Mouse (Mus musculus) MEL (cell line): ENCODE results near the gene Clk2. TPM values are rescaled to one million over a fixed set of nuclear protein-coding genes. Genes with fewer than 3 reads are reported as not detected.
A peak's percentile ranks its signal among the peaks of the same experiment; 100 is the strongest.

Experiments used
- DNase-seq: peaks from one replicate; pipeline ENCODE4 v3.0.0; 2011; ENCODE audit warnings: low read depth, low spot score
- H3K27ac ChIP-seq: 2 replicates; pipeline ENCODE4 v1.5.1; 2012; ENCODE audit warnings: low read depth, mild to moderate bottlenecking, control low read depth, low read length, moderate library complexity; ENCODE audit not compliant: control insufficient read depth
- H3K27me3 ChIP-seq, 2 experiments: fragments of 150-350 bp in 1 of 2; sonication (generic) in 1 of 2; 2 replicates each; pipeline ENCODE4 v1.6.1; 2012; ENCODE audit warnings: low read length in 2 of 2, mild to moderate bottlenecking in 2 of 2, improper control_type of control experiment in 1 of 2, moderate library complexity in 1 of 2; ENCODE audit not compliant: insufficient read depth in 2 of 2, control insufficient read depth in 1 of 2
- H3K36me3 ChIP-seq, 2 experiments: 2 replicates each; pipeline ENCODE4 v1.6.1; 2012 to 2014; ENCODE audit warnings: low read length in 2 of 2, improper control_type of control experiment in 1 of 2, inconsistent platforms in 1 of 2, mild to moderate bottlenecking in 1 of 2; ENCODE audit not compliant: insufficient read depth in 2 of 2, control insufficient read depth in 1 of 2
- H3K4me1 ChIP-seq, 2 experiments: fragments of 150-350 bp in 1 of 2; sonication (generic) in 1 of 2; 2 replicates each; pipeline ENCODE4 v1.6.1; 2012; ENCODE audit warnings: low read length in 2 of 2, improper control_type of control experiment in 1 of 2, mild to moderate bottlenecking in 1 of 2; ENCODE audit not compliant: insufficient read depth in 2 of 2, control insufficient read depth in 1 of 2
- H3K4me3 ChIP-seq, 2 experiments: fragments of 150-350 bp in 1 of 2; sonication (generic) in 1 of 2; 2 replicates each; pipeline ENCODE4 v1.5.1; 2012; ENCODE audit warnings: low read depth in 2 of 2, low read length in 2 of 2, mild to moderate bottlenecking in 2 of 2, moderate library complexity in 2 of 2, control low read depth in 1 of 2, improper control_type of control experiment in 1 of 2; ENCODE audit not compliant: control insufficient read depth in 1 of 2, insufficient read depth in 1 of 2
- H3K79me2 ChIP-seq: 2 replicates; pipeline ENCODE4 v1.6.1; 2012; ENCODE audit warnings: mild to moderate bottlenecking, low read length, moderate library complexity; ENCODE audit not compliant: control insufficient read depth, poor library complexity, insufficient read depth
- H3K9ac ChIP-seq: 2 replicates; pipeline ENCODE4 v1.6.1; 2012; ENCODE audit warnings: low read depth, mild to moderate bottlenecking, control low read depth, low read length, moderate library complexity; ENCODE audit not compliant: control insufficient read depth, poor library complexity, severe bottlenecking
- H3K9me3 ChIP-seq: fragments of 150-350 bp; sonication (generic); replicated peaks from 2 replicates; pipeline ENCODE4 v1.6.1; 2012; ENCODE audit warnings: mild to moderate bottlenecking, low read length, improper control_type of control experiment, moderate library complexity; ENCODE audit not compliant: insufficient read depth
- CHD2 ChIP-seq: IDR thresholded peaks from 2 replicates; pipeline ENCODE4 v1.6.1; 2011; ENCODE audit warnings: low read length, improper control_type of control experiment
- CTCF ChIP-seq, 3 experiments: IDR thresholded peaks in 2 of 3; conservative IDR thresholded peaks in 1 of 3; 2 replicates each; pipeline ENCODE4 v1.5.1; 2011 to 2012; ENCODE audit warnings: low read length in 3 of 3, low read depth in 2 of 3, mild to moderate bottlenecking in 2 of 3, improper control_type of control experiment in 1 of 3, inconsistent platforms in 1 of 3, mixed read lengths in 1 of 3, moderate library complexity in 1 of 3; ENCODE audit not compliant: control insufficient read depth in 1 of 3, insufficient read depth in 1 of 3, poor library complexity in 1 of 3, severe bottlenecking in 1 of 3
- E2F4 ChIP-seq: IDR thresholded peaks from 2 replicates; pipeline ENCODE4 v1.6.1; 2011; ENCODE audit warnings: low read depth, low read length, improper control_type of control experiment, borderline replicate concordance
- GATA1 ChIP-seq: IDR thresholded peaks from 2 replicates; pipeline ENCODE4 v1.6.1; 2011; ENCODE audit warnings: low read depth, low read length, improper control_type of control experiment
- KAT2A ChIP-seq: conservative IDR thresholded peaks from 2 replicates; pipeline ENCODE4 v1.6.1; 2012; ENCODE audit warnings: low read depth, low read length, improper control_type of control experiment, inconsistent platforms
- MYC ChIP-seq: IDR thresholded peaks from 2 replicates; pipeline ENCODE4 v1.6.1; 2011; ENCODE audit warnings: low read depth, mild to moderate bottlenecking, low read length, improper control_type of control experiment, moderate library complexity
- NELFE ChIP-seq: IDR thresholded peaks from 2 replicates; pipeline ENCODE4 v1.6.1; 2011; ENCODE audit warnings: low read depth, low read length, improper control_type of control experiment
- POLR2AphosphoS2 ChIP-seq: IDR thresholded peaks from 2 replicates; pipeline ENCODE4 v1.6.1; 2011; ENCODE audit warnings: low read length, improper control_type of control experiment
- POLR2AphosphoS5 ChIP-seq: IDR thresholded peaks from 2 replicates; pipeline ENCODE4 v1.6.1; 2012; ENCODE audit warnings: low read depth, borderline replicate concordance, mild to moderate bottlenecking, inconsistent platforms, low read length, moderate library complexity, mixed read lengths
- RCOR1 ChIP-seq: IDR thresholded peaks from 2 replicates; pipeline ENCODE4 v1.6.1; 2012; ENCODE audit warnings: low read depth, mild to moderate bottlenecking, inconsistent platforms, low read length, improper control_type of control experiment
- TBP ChIP-seq: IDR thresholded peaks from 2 replicates; pipeline ENCODE4 v1.8.0; 2011; ENCODE audit warnings: low read depth, low read length, improper control_type of control experiment
- UBTF ChIP-seq: IDR thresholded peaks from 2 replicates; pipeline ENCODE4 v1.6.1; 2012; ENCODE audit warnings: low read depth, mild to moderate bottlenecking, inconsistent platforms, low read length, improper control_type of control experiment, moderate library complexity, borderline replicate concordance; ENCODE audit not compliant: insufficient read depth
- ZMIZ1 ChIP-seq: IDR thresholded peaks from 2 replicates; pipeline ENCODE4 v1.6.1; 2012; ENCODE audit warnings: low read depth, mild to moderate bottlenecking, inconsistent platforms, low read length, improper control_type of control experiment, moderate library complexity
- polyA plus RNA-seq, 2 experiments: library from polyadenylated mRNA; stranded (reverse) in 1 of 2; unstranded in 1 of 2; fragments of >175 nt in 1 of 2; fragments of >200 nt in 1 of 2; gene quantifications; 2 replicates each; pipeline versions ENCODE4 v1.2.1 to v1.2.4; 2012; ENCODE audit warnings: low replicate concordance in 2 of 2, low read depth in 1 of 2; ENCODE audit not compliant: insufficient read length in 2 of 2, insufficient read depth in 1 of 2, missing spikeins in 1 of 2
- total RNA-seq: library from RNA; depleted of rRNA; stranded (reverse); fragments of 300-350 nt; gene quantifications from 2 replicates; pipeline ENCODE4 v1.2.3, GENCODE M21; 2012

The Clk2 gene
- total and polyA plus RNA-seq, 3 experiments = 28.2 to 138 (median 83.6) TPM

DNA sequence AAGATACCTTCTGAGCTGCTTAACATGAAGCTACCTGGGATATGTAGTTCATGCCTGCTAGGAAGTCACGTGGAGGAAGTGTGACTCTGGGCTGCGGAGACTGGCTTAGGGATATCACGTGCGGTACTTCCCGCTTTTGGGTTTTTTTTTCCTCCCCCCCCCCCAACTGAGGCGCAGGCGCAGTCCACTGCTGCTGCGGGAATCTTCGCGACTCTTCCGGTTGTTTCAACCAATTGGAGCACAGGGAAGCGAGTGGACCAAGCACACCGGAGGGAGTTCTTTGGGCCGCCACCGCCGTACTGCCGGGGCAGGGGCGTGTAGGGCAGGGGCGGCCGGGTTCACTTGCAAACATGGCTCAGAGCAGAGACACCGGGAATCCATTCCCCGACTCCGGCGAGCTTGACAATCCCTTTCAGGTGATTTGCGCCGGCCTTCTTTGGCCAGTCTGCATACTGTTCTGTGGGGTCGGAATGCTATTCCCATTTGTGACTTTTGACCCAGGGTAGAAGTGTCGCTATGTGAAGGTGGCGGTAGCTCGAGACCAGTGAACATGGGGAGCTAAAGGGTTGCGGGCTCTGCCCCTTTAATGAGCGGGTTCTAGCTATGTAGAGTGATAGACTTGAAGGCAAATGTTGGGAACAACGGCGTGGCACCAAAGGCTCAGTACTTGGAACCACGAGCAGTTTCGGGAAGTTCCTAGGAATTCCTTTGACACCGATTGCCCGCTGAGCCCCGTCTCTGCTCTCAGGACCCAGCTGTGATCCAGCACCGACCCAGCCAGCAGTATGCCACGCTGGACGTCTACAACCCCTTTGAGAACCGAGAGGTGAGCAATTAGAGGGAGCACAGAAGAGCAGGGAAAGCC is 12.9 kb downstream of the Clk2 start, which contains the start of gene Scamp3 (continued):
- peak; percentile 57; the same call in 1 of the 2 replicates for TF ChIP-seq CHD2
- TF ChIP-seq NELFE = peak; percentile 80
- TF ChIP-seq CTCF (IDR thresholded peaks at IDR 0.05 in 2 of 3, conservative IDR thresholded peaks at IDR 0.05 in 1 of 3; ENCODE audit: control insufficient read depth in 1 of 3, insufficient read depth in 1 of 3, low read depth in 2 of 3, low read length in 3 of 3, poor library complexity in 1 of 3, severe bottlenecking in 1 of 3) = 0 out of 6 replicates have a peak, but pooled peaks of 1 of the 3 experiments have one; percentile 5
- TF ChIP-seq POLR2AphosphoS2 = peak; percentile 100
- TF ChIP-seq TBP = peak; percentile 57
- TF ChIP-seq RCOR1 = no peak
- no peak; the same call in 1 of the 2 replicates for TF ChIP-seq GATA1
- peak; percentile 93 for TF ChIP-seq ZMIZ1
- TF ChIP-seq KAT2A = peak; percentile 85; the same call in 1 of the 2 replicates

- no peak for TF ChIP-seq UBTF
- TF ChIP-seq MYC = 0 out of 2 replicates have a peak, but pooled peaks have one; percentile 19
- TF ChIP-seq, all 39 proteins: peak for 1
- peak; percentile 69 for DNase-seq
- H3K4me1 ChIP-seq = peaks cover 7 to 35% of the 10 kb centered on the region in 2 experiments; a peak in 3 of 4 replicates
- no peaks in the 10 kb centered on the region for H3K27me3 ChIP-seq
- peaks cover 23% of the 10 kb centered on the region for H3K79me2 ChIP-seq
- no peaks in the 10 kb centered on the region for H3K9me3 ChIP-seq
- peaks cover 21 to 36% of the 10 kb centered on the region in 2 experiments for H3K36me3 ChIP-seq
- peak overlapping the region; percentile 71 for H3K27ac ChIP-seq
- peak overlapping the region; percentile 58 to 91 for H3K4me3 ChIP-seq
- peak overlapping the region; percentile 85 for H3K9ac ChIP-seq
Measured at GRCm38 (mm10) chr3:89178107-89178385, 13.5 kb downstream of the Clk2 start.

GRCm38 (mm10) chr3:89179056-89179455 is 14.5 kb downstream of the Clk2 start:
- peaks cover 23% of the 10 kb centered on the region for H3K79me2 ChIP-seq
- peak overlapping the region; percentile 85 for H3K9ac ChIP-seq
- TF ChIP-seq POLR2AphosphoS2 = no peak
- TF ChIP-seq POLR2AphosphoS5 = no peak
- no peak for TF ChIP-seq E2F4
- H3K27me3 ChIP-seq = no peaks in the 10 kb centered on the region
- peak overlapping the region; percentile 58 to 91; a peak in 1 of 4 replicates for H3K4me3 ChIP-seq
- peaks cover 15 to 41% of the 10 kb centered on the region in 2 experiments for H3K36me3 ChIP-seq
- peak overlapping the region; percentile 9; the same call in 1 of the 2 replicates for H3K27ac ChIP-seq
- H3K4me1 ChIP-seq = peaks cover 11 to 45% of the 10 kb centered on the region in 2 experiments; a peak in 3 of 4 replicates
- H3K9me3 ChIP-seq = no peaks in the 10 kb centered on the region
- no peak for DNase-seq
